Mouse (Mus musculus) left cerebral cortex, postnatal 36 days (tissue): ENCODE measurements around the gene Sox8. TPM values are rescaled to one million over a fixed set of nuclear protein-coding genes. Genes with fewer than 3 reads are reported as not detected.

Experiments used
- DNase-seq, 2 experiments: peaks; one replicate each; pipeline ENCODE4 v3.0.0; 2021 to 2022; ENCODE audit warnings: low spot score in 2 of 2, mixed read lengths in 1 of 2
- intact Hi-C: fragments of 180-260 bp; cut with DNase I; formaldehyde crosslinking; loops from one replicate; pipeline ENCODE4 v1.15.1; 2025
- total RNA-seq, 2 experiments: library from RNA; stranded (reverse); gene quantifications; 2 replicates each; pipeline ENCODE4 v1.2.3; 2021

The Sox8 gene
- total RNA-seq, 2 experiments from 2014 or later: 42.8 to 65.3 TPM

DNA sequence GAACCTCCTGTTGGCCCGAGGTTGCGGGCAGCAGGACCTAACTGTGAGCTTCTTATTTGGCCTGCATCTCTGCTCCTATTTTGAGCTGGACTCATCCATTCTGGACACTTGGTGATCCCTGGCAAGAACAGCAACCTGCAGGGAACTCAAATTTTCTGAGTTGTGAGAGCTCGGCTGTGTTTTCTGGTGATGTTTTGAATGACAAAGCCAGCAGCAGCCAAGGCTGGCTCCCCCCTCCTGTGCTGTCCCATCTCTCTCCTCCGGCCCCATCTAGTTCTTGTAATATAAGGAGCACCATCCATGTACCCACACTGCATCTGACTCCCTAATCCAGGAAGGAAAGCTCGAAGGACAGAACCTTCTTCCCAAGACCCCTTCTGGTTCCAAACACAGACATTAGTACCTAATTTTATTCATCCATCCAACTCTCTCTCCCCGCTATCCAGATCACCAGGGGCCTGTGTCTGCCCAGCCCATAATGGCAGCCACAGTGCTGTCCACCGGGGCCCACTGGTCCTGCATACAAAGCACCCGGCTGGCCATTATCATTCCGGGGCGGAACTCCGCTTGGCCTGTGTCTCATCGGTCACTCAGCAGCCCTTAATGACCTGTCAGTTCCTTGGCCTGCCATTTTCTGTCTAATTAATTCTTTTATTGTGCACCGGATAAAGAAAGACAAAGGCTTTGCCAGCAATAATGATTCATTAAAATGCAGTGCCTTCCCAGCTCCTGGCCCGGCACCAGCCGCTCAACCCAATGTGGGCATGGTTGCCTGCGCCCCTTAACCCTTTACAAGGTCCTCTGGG is 9.1 kb downstream of the Sox8 start:
- peak; percentile 38 to 50 for DNase-seq
- intact Hi-C loops: no loop called here

- intact Hi-C loops: no loop called here
Observed at GRCm38 (mm10) chr17:25560554-25561222, 9.8 kb downstream of the Sox8 start.

DNA sequence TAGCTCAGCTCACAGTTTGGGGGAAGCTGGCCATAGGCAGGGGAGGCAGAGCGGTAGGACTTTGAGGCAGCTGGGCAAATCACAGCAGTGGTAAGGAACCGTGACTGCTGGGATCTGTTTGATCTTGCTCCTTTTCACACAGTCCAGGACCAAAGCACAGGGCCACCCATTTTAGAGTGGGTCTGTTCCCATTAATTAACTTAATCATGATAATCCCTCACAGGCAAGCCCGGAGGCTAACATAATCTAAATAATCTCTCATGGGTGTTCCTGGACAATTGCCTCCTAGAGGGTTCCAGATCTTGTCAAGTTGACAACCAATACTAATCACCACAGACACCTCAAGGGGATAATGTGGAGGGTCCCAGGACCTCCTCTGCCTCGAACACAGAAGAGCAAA is 10.9 kb downstream of the Sox8 start:
- DNase-seq: no peak
- intact Hi-C loops: loop anchor here (5.0 kb wide), 1 partner anchor 42 kb away; no protein-coding TSS in a partner anchor

More at GRCm38 (mm10) chr17:25560554-25561222, 9.8 kb downstream of the Sox8 start:
- no peak for DNase-seq

DNA sequence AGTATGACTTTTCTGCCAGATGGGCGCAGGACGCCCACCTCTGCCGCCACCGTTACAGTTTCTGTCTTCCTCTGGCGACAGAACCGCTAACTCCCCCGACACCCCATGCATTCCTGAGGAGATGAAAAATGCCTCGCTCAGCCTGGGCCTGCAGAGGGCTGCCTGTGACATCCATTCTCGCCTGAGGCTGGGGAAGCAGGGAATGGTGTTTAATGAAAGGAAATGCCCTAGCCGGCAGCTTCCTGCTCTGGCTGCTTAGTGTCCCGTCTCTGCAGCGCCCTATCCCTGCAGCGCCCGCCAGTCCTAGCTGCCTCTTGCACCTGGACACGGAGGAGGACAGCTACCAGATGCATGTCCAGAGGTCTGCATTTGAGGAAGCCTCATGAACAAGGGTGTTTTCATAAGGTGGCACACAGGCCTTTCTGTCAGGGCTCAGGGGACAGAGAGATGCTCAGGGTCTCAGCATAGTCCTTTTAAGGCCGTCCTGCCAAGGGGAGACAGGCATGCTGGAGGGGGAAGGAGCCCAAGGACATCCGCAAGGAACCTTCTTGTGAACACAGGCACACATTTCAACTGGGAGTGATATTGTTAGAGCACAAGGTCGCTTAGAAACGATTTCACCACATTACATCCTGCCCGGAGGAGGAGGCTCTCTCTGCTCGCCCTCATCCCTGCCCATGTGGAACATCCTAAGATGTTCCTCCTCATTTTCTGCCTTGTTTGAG is 13.7 kb downstream of the Sox8 start:
- DNase-seq: peak in 1 of 2 experiments; percentile 89
- intact Hi-C loops: loop anchor here (1.0 to 5.0 kb wide), 2 partner anchors 39 to 68 kb away; no protein-coding TSS in a partner anchor

GRCm38 (mm10) chr17:25555666-25556629 is 14.5 kb downstream of the Sox8 start:
- intact Hi-C loops: loop anchor here (1.0 to 5.0 kb wide), 2 partner anchors 39 to 68 kb away; no protein-coding TSS in a partner anchor
- DNase-seq: peak; percentile 88 to 90

DNA sequence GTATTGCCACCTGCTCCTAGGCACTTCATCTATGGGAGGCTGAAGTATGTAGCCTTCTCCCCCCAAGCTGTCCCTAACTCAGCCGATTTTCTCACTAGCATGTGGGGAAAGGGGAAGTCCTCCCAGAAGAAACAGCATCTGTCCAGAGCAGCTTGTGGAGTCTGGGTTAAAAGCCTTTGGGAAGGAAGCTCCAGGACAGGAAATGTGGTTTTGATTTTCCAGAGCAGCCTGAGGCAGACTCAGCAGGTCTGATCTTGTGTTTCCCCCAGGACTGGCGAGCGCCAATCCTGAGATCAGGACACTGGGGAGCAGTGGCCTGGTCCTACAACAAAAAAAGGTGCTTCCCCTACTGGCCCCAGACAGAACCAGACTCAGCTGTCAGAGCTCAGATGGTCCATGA is 15.3 kb downstream of the Sox8 start:
- intact Hi-C loops: loop anchor here (5.0 kb wide), 1 partner anchor 38 kb away; no protein-coding TSS in a partner anchor
- no peak for DNase-seq

DNA sequence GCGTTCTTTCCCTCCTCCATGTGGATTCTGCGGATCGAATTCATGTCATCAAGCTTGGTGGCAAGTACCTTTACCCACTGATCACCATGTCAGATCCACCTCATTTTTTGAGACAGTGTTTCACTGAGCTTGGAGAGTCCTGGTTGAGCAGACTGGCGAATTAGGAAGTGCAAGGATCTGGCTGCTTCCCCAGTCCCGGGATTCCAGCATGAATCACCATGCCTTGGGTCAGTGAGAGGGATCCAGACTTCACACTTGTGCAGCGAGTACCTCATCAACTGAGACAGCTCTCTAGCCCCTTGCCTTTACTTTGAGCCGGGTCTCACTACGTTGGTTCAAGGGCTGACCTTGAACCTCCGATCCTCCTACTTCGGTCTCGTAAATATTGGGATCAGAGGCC is 19.2 kb downstream of the Sox8 start:
- DNase-seq: no peak
- intact Hi-C loops: no loop called here

DNA sequence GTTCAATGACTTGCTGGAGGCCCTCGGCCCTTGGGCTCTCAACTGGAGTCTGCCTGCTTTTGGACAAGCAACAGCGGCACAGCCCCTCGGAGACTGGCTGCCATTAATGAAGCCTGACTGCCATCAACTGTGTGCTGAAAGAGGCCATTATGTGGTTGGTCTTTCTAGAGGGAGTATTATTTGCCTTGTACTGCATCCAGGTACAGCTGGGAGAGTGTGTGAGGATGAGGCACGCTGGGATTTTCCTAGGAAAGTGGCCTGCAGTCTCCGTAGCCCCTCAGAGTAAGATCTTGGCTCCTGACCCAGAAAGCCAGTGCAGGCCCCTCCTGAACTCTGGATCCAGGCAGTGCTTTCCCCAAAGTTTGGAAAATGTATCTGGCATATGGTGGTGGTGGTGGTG is 20.5 kb downstream of the Sox8 start:
- no peak for DNase-seq
- intact Hi-C loops: no loop called here

DNA sequence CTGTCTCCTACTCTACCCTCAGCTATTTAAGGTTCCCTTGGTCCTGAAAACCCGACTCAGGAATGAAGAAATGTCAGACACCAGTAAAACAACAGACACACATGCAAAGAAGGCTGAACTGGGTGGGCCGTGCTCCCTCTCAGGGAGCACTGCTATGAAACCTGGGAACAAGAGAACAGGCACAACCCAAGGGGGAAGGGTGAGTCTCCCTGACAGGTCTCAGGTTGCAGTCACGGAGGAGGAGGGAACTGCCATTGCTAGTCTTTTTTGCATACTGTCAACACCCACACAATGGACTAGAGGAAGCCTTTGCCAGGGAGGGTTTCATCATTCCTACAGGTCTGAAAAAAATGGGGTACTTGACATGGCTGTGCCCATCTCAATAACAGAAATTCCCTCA is 23.5 kb downstream of the Sox8 start:
- intact Hi-C loops: no loop called here
- no peak for DNase-seq

- DNase-seq: no peak
- intact Hi-C loops: no loop called here
Observed at GRCm38 (mm10) chr17:25541768-25542167, 28.7 kb downstream of the Sox8 start.

GRCm38 (mm10) chr17:25540731-25541130 is 29.8 kb downstream of the Sox8 start:
- intact Hi-C loops: no loop called here

GRCm38 (mm10) chr17:25538945-25539875 is 31.3 kb downstream of the Sox8 start:
- DNase-seq: peak; percentile 25 to 40
- intact Hi-C loops: no loop called here

More at GRCm38 (mm10) chr17:25540731-25541130, 29.8 kb downstream of the Sox8 start:
- no peak for DNase-seq

- no peak for DNase-seq
- intact Hi-C loops: no loop called here
Observed at GRCm38 (mm10) chr17:25530357-25531022, 40.0 kb downstream of the Sox8 start.

DNA sequence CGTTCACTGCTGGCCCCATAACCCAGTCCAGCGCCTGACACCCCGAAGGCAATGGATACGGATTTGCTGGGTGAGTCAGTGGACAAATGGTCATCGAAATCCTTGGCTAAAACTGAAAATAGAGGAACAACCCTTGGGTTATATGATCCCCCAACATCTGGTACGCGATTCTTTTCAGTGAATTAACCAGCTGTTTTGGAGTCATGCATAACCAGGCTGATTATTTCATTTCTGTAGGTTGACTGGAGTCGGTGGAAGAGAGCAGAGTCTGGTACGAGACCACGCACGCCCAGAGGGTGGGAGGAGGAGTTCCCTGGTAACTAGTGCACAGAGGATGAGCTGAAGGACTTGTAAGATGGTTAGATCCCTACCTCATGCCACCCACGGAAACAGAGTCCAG is 48.4 kb downstream of the Sox8 start:
- no peak for DNase-seq
- intact Hi-C loops: no loop called here

DNA sequence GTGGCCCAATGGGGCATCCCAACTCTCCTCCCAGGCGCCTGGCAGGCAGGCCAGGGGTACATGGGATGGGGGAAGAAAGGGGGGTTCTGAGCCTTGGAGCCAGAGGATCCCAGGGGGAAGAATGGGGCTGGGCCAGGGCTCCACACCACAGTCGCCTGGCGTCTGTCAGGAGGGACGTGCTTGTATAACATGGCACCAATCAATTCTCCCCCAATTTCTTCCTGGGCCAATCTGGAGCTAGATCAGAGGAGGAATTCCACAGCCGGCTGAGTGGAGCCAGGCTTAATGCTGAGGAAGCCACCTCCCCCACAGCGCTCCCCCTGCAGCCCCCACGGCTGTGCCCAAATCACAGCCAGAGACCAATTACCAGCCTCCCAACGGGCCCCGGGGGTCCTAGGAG is 50.0 kb downstream of the Sox8 start:
- DNase-seq: no peak
- intact Hi-C loops: no loop called here

GRCm38 (mm10) chr17:25519511-25519910 is 51.0 kb downstream of the Sox8 start:
- intact Hi-C loops: loop anchor here (5.0 kb wide), 1 partner anchor 38 kb away; no protein-coding TSS in a partner anchor
- DNase-seq: peak; percentile 17 to 20

GRCm38 (mm10) chr17:25518144-25518543 is 52.3 kb downstream of the Sox8 start:
- peak; percentile 32 to 42 for DNase-seq
- intact Hi-C loops: loop anchor here (5.0 kb wide), 1 partner anchor 39 kb away; no protein-coding TSS in a partner anchor
